Mouse (Mus musculus): Measurements from ENCODE around the gene Prkce. TPM values are rescaled to one million over a fixed set of nuclear protein-coding genes. Genes with fewer than 3 reads are reported as not detected.
A peak's percentile ranks its signal among the peaks of the same experiment; 100 is the strongest.
"Not testable (repeated sequence)": the region's sequence is repeated elsewhere in the genome, so short reads cannot be mapped to it uniquely, and the experiment has no call there.

Prkce gene
- polyA plus RNA-seq, 1 experiment from 2014 or later = 3.1 TPM

GRCm38 (mm10) chr17:86471684-86472083 is 304.1 kb downstream of the Prkce start:
- Histone ChIP-seq H3K9me3 (no peaks in the 10 kb centered on the region), H3K36me3 (replicated peaks) (no peaks in the 10 kb centered on the region), H3K4me3 (no peak overlapping the region), H3K4me1 (peaks cover 32% of the 10 kb centered on the region), H3K27ac (no peak overlapping the region), H3K27me3 (ENCODE audit: poor library complexity, severe bottlenecking) (peaks cover 54% of the 10 kb centered on the region)
- 50% methylated on average over 5 of the region's 5 CpGs for WGBS
- DNase-seq (ENCODE audit: extremely low spot score, low spot score) = no peak

- no peaks in the 10 kb centered on the region for H3K36me3 ChIP-seq (replicated peaks)
- H3K9me3 ChIP-seq = no peaks in the 10 kb centered on the region
- H3K27ac ChIP-seq = no peak overlapping the region
- H3K4me3 ChIP-seq = no peak overlapping the region
- DNase-seq (ENCODE audit: extremely low spot score, low spot score) = no peak
- H3K4me1 ChIP-seq = no peaks in the 10 kb centered on the region
- WGBS = 90% methylated on average over 10 of the region's 10 CpGs
- peaks cover 4% of the 10 kb centered on the region; the same call in 1 of the 2 replicates for H3K27me3 ChIP-seq (ENCODE audit: poor library complexity, severe bottlenecking)
These were observed 309.1 kb downstream of the Prkce start for GRCm38 (mm10) chr17:86476674-86477073.

GRCm38 (mm10) chr17:86477401-86477800 is 309.8 kb downstream of the Prkce start:
- DNase-seq (ENCODE audit: extremely low spot score, low spot score); H3K4me1 ChIP-seq; H3K4me3 ChIP-seq; H3K27ac ChIP-seq; H3K36me3 ChIP-seq (replicated peaks); H3K27me3 ChIP-seq (ENCODE audit: poor library complexity, severe bottlenecking); H3K9me3 ChIP-seq: not testable (repeated sequence)

DNA sequence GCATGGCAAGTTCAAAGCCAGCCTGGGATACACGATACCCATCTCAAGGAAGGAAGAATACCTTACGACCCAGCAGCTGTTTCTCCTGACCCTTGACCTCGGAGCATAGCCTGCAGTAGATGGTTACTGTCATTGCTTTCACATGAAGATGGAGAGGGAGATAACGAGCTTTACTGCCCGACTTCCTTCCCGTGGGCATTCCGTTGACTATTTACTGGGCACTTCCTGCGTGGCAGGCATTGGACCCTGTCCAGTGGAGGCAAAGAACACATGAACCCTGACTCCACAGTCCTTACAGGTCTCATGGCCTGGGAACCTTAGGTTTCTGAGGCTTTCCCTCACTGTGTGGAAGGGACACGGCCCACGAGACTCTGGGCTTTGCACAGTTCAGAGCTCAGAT is 311.8 kb downstream of the Prkce start:
- WGBS = 89% methylated on average over 10 of the region's 10 CpGs
- Histone ChIP-seq H3K4me3 (no peak overlapping the region), H3K27me3 (ENCODE audit: poor library complexity, severe bottlenecking) (no peaks in the 10 kb centered on the region), H3K27ac (no peak overlapping the region), H3K36me3 (replicated peaks) (no peaks in the 10 kb centered on the region), H3K9me3 (no peaks in the 10 kb centered on the region), H3K4me1 (peaks cover 3% of the 10 kb centered on the region)
- no peak for DNase-seq (ENCODE audit: extremely low spot score, low spot score)

DNA sequence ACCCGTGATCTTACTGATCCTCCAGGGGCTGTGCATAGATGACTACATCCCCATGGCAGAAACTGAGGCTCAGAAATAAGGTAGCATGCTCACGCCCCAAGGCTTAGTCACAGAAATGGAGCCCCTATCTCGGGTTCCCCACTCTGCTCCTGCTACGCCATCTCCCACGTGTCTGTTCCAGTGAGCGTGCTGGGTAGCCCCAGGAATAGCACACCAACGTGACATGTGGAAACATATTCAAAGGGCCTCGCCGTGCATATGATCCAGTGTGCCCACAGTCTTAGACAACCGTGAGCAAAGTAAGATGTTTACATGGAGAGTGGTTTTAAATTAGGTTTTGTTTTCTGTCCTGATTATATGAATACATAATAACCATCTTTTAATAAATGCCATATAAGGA is 315.1 kb downstream of the Prkce start:
- Histone ChIP-seq H3K4me1 (peaks cover 8% of the 10 kb centered on the region), H3K27me3 (ENCODE audit: poor library complexity, severe bottlenecking) (no peaks in the 10 kb centered on the region), H3K36me3 (replicated peaks) (no peaks in the 10 kb centered on the region), H3K4me3 (no peak overlapping the region), H3K9me3 (no peaks in the 10 kb centered on the region), H3K27ac (no peak overlapping the region)
- WGBS = 91% methylated on average over 10 of the region's 10 CpGs
- no peak for DNase-seq (ENCODE audit: extremely low spot score, low spot score)

DNA sequence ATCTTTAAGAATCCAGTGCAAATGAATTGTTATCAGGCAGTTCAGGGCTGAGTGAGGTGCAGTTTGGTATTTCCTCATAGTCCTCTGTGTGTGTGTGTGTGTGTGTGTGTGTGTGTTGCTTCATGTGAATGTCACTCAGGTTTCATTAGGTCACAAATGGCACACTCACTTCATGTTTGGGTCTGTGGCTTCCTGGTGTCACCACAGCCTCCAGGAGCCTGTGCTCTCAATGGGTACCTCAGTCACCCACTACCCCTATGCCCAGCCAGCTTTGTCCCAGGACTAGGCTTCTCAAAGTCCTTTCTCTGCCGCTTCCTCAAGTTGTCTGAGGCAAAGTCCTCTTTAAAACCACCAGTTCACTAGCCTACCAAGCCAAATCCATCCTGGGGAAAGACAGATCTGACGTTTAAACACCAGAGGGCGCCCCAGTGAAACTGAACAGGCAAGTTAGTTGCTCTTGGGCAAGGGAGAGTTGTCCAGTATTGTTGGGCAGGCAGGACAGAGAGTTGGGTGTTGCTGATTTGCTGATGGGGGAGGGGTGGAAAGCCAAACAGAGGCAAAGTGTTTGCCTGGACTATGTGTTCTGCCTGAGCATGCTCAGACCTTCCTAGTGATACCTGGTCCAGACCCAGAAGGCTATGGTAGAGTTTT is 316.6 kb downstream of the Prkce start:
- peak; percentile 74 for DNase-seq (ENCODE audit: extremely low spot score, low spot score)
- H3K27ac ChIP-seq = no peak overlapping the region
- H3K4me1 ChIP-seq = peaks cover 8% of the 10 kb centered on the region
- no peaks in the 10 kb centered on the region for H3K27me3 ChIP-seq (ENCODE audit: poor library complexity, severe bottlenecking)
- no peaks in the 10 kb centered on the region for H3K9me3 ChIP-seq
- 12% methylated on average over 3 of the region's 3 CpGs for WGBS
- H3K36me3 ChIP-seq (replicated peaks) = no peaks in the 10 kb centered on the region
- H3K4me3 ChIP-seq = no peak overlapping the region

- H3K4me1 ChIP-seq = peaks cover 8% of the 10 kb centered on the region
- no peaks in the 10 kb centered on the region for H3K9me3 ChIP-seq
- no peak overlapping the region for H3K4me3 ChIP-seq
- no peak overlapping the region for H3K27ac ChIP-seq
- H3K27me3 ChIP-seq (ENCODE audit: poor library complexity, severe bottlenecking) = no peaks in the 10 kb centered on the region
- no peaks in the 10 kb centered on the region for H3K36me3 ChIP-seq (replicated peaks)
- DNase-seq (ENCODE audit: extremely low spot score, low spot score) = no peak
- 92% methylated on average over 5 of the region's 5 CpGs for whole genome bisulfite sequencing
These were observed 319.1 kb downstream of the Prkce start for GRCm38 (mm10) chr17:86486657-86487056.

DNA sequence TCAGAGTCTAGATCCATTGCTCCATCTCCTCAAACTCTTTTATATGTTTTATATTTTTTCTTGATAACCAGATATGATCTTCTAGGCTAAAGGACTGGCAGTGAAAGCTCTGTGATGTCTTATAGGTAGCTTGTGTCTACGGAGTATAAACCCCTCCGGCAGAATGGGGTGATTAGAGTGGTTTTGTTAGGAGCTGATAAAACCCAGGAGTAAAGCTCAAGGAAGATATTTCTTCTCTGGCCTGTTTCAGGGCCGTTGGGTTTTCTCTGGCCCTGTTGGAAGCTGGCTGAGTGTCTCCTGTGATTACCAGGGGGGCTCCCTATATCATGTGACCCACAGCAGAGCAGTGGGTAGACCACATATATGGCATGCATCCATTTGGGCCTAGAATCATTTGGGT is 319.9 kb downstream of the Prkce start:
- Histone ChIP-seq H3K4me3 (no peak overlapping the region), H3K9me3 (no peaks in the 10 kb centered on the region), H3K27ac (no peak overlapping the region), H3K27me3 (ENCODE audit: poor library complexity, severe bottlenecking) (no peaks in the 10 kb centered on the region), H3K36me3 (replicated peaks) (no peaks in the 10 kb centered on the region), H3K4me1 (peaks cover 8% of the 10 kb centered on the region)
- WGBS = 87% methylated on average over 3 of the region's 3 CpGs
- DNase-seq (ENCODE audit: extremely low spot score, low spot score) = no peak

DNA sequence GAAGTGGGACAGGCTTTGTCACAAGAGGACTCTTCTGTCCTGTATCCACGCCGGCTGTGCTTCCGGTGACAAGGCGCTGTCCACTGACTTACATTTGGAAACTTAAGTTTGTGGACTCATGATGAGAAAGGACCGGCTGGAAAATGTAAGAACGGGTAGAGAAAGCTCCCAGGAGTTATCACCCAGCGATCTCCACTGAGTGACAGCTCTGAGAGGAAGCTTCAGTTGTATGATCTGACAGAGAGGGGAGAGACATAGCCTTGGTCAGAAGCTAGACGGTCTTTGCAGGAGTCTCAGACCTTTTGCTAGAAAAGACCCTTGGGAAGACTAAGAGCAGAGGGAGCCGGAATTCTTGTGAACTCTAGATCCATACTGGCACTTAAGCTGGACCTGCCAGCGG is 322.2 kb downstream of the Prkce start:
- Histone ChIP-seq H3K4me1 (peaks cover 7% of the 10 kb centered on the region; the same call in 1 of the 2 replicates), H3K27ac (no peak overlapping the region), H3K36me3 (replicated peaks) (no peaks in the 10 kb centered on the region), H3K9me3 (no peaks in the 10 kb centered on the region), H3K4me3 (no peak overlapping the region), H3K27me3 (ENCODE audit: poor library complexity, severe bottlenecking) (no peaks in the 10 kb centered on the region)
- 93% methylated on average over 10 of the region's 10 CpGs for WGBS
- no peak for DNase-seq (ENCODE audit: extremely low spot score, low spot score)

DNA sequence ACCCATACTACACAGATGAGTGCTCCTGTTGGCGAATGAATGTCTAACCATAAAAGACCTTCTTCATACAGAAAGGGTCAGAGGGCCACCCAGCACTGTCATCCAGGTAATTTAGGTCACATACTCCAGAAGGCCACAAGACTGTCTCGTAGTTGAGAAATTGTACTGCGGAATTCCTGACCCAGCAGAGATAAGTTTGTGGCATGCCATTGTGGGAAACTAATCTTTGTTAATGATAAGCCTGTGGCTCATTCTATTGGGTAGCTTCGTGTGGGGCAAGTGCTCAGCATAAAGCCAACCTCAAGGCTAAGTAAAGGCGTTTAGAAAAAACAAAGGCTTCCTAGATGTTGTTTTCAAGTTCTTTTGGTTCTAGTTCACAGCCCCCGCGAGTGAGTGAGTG is 324.8 kb downstream of the Prkce start:
- Histone ChIP-seq H3K36me3 (replicated peaks) (no peaks in the 10 kb centered on the region), H3K4me1 (peaks cover 7% of the 10 kb centered on the region; the same call in 1 of the 2 replicates), H3K27me3 (ENCODE audit: poor library complexity, severe bottlenecking) (no peaks in the 10 kb centered on the region), H3K27ac (no peak overlapping the region), H3K4me3 (no peak overlapping the region), H3K9me3 (no peaks in the 10 kb centered on the region)
- DNase-seq (ENCODE audit: extremely low spot score, low spot score) = no peak
- WGBS = 90% methylated on average over 7 of the region's 7 CpGs

GRCm38 (mm10) chr17:86493891-86494420 is 326.4 kb downstream of the Prkce start:
- no peak overlapping the region for H3K4me3 ChIP-seq
- no peak for DNase-seq (ENCODE audit: extremely low spot score, low spot score)
- WGBS = 80% methylated on average over 8 of the region's 8 CpGs
- no peak overlapping the region for H3K27ac ChIP-seq
- H3K4me1 ChIP-seq = peaks cover 7% of the 10 kb centered on the region; the same call in 1 of the 2 replicates
- no peaks in the 10 kb centered on the region for H3K27me3 ChIP-seq (ENCODE audit: poor library complexity, severe bottlenecking)
- no peaks in the 10 kb centered on the region for H3K9me3 ChIP-seq
- H3K36me3 ChIP-seq (replicated peaks) = no peaks in the 10 kb centered on the region

DNA sequence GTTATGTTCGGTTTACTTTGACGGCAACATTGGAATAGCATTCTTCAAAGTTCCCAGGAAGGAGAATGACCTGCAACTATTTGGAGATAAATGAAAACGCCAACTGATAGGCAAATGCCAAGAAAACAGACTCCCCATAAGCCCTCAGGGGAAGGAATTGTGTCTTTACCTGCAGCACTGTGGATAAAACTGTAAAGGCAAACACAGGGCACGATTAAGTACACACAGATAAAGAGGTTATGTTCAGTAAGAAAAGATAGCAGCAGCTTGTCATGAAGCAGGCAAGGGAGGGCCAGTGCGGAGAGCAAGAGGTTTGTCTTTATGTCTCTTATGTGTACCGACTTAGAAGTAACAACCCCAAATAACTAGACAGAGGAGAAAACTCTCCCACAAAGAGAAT is 326.9 kb downstream of the Prkce start:
- Histone ChIP-seq H3K9me3 (no peaks in the 10 kb centered on the region), H3K4me3 (no peak overlapping the region), H3K4me1 (peaks cover 11% of the 10 kb centered on the region; the same call in 1 of the 2 replicates), H3K27me3 (ENCODE audit: poor library complexity, severe bottlenecking) (no peaks in the 10 kb centered on the region), H3K27ac (no peak overlapping the region), H3K36me3 (replicated peaks) (no peaks in the 10 kb centered on the region)
- DNase-seq (ENCODE audit: extremely low spot score, low spot score) = no peak
- 93% methylated on average over 6 of the region's 6 CpGs for WGBS

DNA sequence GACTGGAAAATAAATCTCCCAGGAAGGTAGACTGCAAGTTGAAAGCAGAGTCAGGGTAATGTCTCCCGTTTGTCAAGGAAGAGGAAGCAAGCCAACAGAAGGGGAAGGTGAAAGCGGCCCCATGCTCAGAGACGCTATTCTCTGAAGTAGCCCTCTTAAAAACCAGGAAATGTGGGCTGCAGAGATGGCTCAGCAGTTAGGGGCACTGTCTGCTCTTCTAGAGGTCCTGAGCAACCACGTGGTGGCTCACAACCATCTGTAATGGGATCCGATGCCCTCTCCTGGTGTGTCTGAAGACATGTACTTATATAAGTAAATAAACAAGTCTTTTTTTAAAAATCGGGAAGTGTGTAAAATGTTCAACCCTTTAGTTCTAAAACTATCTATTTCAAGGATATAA is 327.3 kb downstream of the Prkce start:
- no peaks in the 10 kb centered on the region for H3K9me3 ChIP-seq
- no peak overlapping the region for H3K27ac ChIP-seq
- WGBS = 83% methylated on average over 6 of the region's 6 CpGs
- no peak for DNase-seq (ENCODE audit: extremely low spot score, low spot score)
- H3K4me1 ChIP-seq = peaks cover 14% of the 10 kb centered on the region; the same call in 1 of the 2 replicates
- H3K27me3 ChIP-seq (ENCODE audit: poor library complexity, severe bottlenecking) = no peaks in the 10 kb centered on the region
- H3K36me3 ChIP-seq (replicated peaks) = no peaks in the 10 kb centered on the region
- no peak overlapping the region for H3K4me3 ChIP-seq
